Mouse (Mus musculus) intestine, embryonic 16.5 days (tissue): ENCODE data around the gene Slc27a1. TPM values are rescaled to one million over a fixed set of nuclear protein-coding genes. Genes with fewer than 3 reads are reported as not detected.

Experiments used
- ATAC-seq: fragments of 200-750 bp; cut with Nextera tagmentation; 2 replicates; pipeline ENCODE4 v1.8.0; 2017; ENCODE audit warnings: moderate TSS enrichment, moderate library complexity
- H3K27ac ChIP-seq: fragments of 300-500 bp; sonication (generic); 2 replicates; pipeline ENCODE4 v1.5.1; 2014; ENCODE audit warnings: mild to moderate bottlenecking, low read length
- H3K27me3 ChIP-seq: fragments of 300-500 bp; sonication (generic); replicated peaks from 2 replicates; pipeline ENCODE4 v1.6.1; 2014; ENCODE audit warnings: low read length, control low read depth, mixed read lengths; ENCODE audit not compliant: control insufficient read depth, insufficient read depth
- H3K36me3 ChIP-seq: fragments of 300-500 bp; sonication (generic); 2 replicates; pipeline ENCODE4 v1.6.1; 2014; ENCODE audit warnings: low read length, control low read depth; ENCODE audit not compliant: control insufficient read depth, insufficient read depth
- H3K4me1 ChIP-seq: fragments of 300-500 bp; sonication (generic); 2 replicates; pipeline ENCODE4 v1.6.1; 2014; ENCODE audit warnings: low read length, control low read depth, mixed read lengths; ENCODE audit not compliant: control insufficient read depth, insufficient read depth
- H3K4me2 ChIP-seq: fragments of 300-500 bp; sonication (generic); 2 replicates; pipeline ENCODE4 v1.6.1; 2014; ENCODE audit warnings: low read depth, low read length, control low read depth
- H3K4me3 ChIP-seq: fragments of 300-500 bp; sonication (generic); 2 replicates; pipeline ENCODE4 v1.5.1; 2014; ENCODE audit warnings: mild to moderate bottlenecking, low read length
- H3K9ac ChIP-seq: fragments of 300-500 bp; sonication (generic); 2 replicates; pipeline ENCODE4 v1.6.1; 2014; ENCODE audit warnings: low read depth, low read length
- H3K9me3 ChIP-seq: fragments of 300-500 bp; sonication (generic); 2 replicates; pipeline ENCODE4 v1.6.1; 2016; ENCODE audit warnings: low read length, control low read depth; ENCODE audit not compliant: control insufficient read depth
- WGBS: fragments of 180-500 bp; shearing (Covaris S2); extraction: QIAGEN DNeasy Blood & Tissue Kit; methylation state at CpG from one replicate; pipeline ENCODE4 v1.1.7; 2014; 5-methylcytosine and 5-hydroxymethylcytosine counted together
- polyA plus RNA-seq: library from polyadenylated mRNA; unstranded; fragments of >200 nt; fragmentation: Nextera tagmentation; extraction: Ambion mirVana; gene quantifications from 2 replicates; pipeline ENCODE4 v1.2.1, GENCODE M21; 2015

Gene Slc27a1
- polyA plus RNA-seq, 1 experiment from 2014 or later: 24.3 TPM

GRCm38 (mm10) chr8:71575020-71575419, 6.3 kb downstream of the Slc27a1 start:
- 71% methylated on average over 1 of the region's 1 CpGs for WGBS
- H3K9me3 ChIP-seq: no peaks in the 10 kb centered on the region
- no peaks in the 10 kb centered on the region; the same call in 1 of the 2 replicates for H3K27me3 ChIP-seq
- peaks cover 5% of the 10 kb centered on the region; the same call in 1 of the 2 replicates for H3K4me1 ChIP-seq
- H3K4me2 ChIP-seq: no peak overlapping the region
- H3K36me3 ChIP-seq: no peaks in the 10 kb centered on the region
- no peak overlapping the region for H3K27ac ChIP-seq
- ATAC-seq: no peak
- H3K9ac ChIP-seq: no peak overlapping the region
- no peak overlapping the region for H3K4me3 ChIP-seq

- H3K4me3 ChIP-seq: no peak overlapping the region
- 0 out of 2 replicates have a peak, but pooled peaks cover 3% of the 10 kb centered on the region for H3K36me3 ChIP-seq
- no peak for ATAC-seq
- no peak overlapping the region for H3K4me2 ChIP-seq
- WGBS: 59% methylated on average over 4 of the region's 4 CpGs
- no peak overlapping the region for H3K9ac ChIP-seq
- no peaks in the 10 kb centered on the region; the same call in 1 of the 2 replicates for H3K27me3 ChIP-seq
- H3K27ac ChIP-seq: no peak overlapping the region
- no peaks in the 10 kb centered on the region for H3K9me3 ChIP-seq
- H3K4me1 ChIP-seq: no peaks in the 10 kb centered on the region
These were observed 9.2 kb downstream of the Slc27a1 start for GRCm38 (mm10) chr8:71577856-71578387.

- Histone ChIP-seq H3K27ac (no peak overlapping the region), H3K9me3 (no peaks in the 10 kb centered on the region), H3K36me3 (0 out of 2 replicates have a peak, but pooled peaks cover 5% of the 10 kb centered on the region), H3K27me3 (no peaks in the 10 kb centered on the region; the same call in 1 of the 2 replicates), H3K4me1 (no peaks in the 10 kb centered on the region), H3K4me3 (no peak overlapping the region), H3K4me2 (no peak overlapping the region), H3K9ac (no peak overlapping the region)
- WGBS: 63% methylated on average over 1 of the region's 1 CpGs
- no peak for ATAC-seq
These were observed 10.3 kb downstream of the Slc27a1 start for GRCm38 (mm10) chr8:71579009-71579408.

GRCm38 (mm10) chr8:71579476-71579875, 10.8 kb downstream of the Slc27a1 start:
- H3K27me3 ChIP-seq: no peaks in the 10 kb centered on the region; the same call in 1 of the 2 replicates
- WGBS: 90% methylated on average over 14 of the region's 14 CpGs
- no peak for ATAC-seq
- H3K9me3 ChIP-seq: no peaks in the 10 kb centered on the region
- no peak overlapping the region for H3K4me3 ChIP-seq
- H3K4me1 ChIP-seq: no peaks in the 10 kb centered on the region
- H3K27ac ChIP-seq: no peak overlapping the region
- no peak overlapping the region for H3K4me2 ChIP-seq
- 0 out of 2 replicates have a peak, but pooled peaks cover 7% of the 10 kb centered on the region for H3K36me3 ChIP-seq
- H3K9ac ChIP-seq: no peak overlapping the region

GRCm38 (mm10) chr8:71580201-71580600, 11.5 kb downstream of the Slc27a1 start:
- H3K27me3 ChIP-seq: no peaks in the 10 kb centered on the region; the same call in 1 of the 2 replicates
- 0 out of 2 replicates have a peak, but pooled peaks cover 7% of the 10 kb centered on the region for H3K36me3 ChIP-seq
- H3K4me1 ChIP-seq: no peaks in the 10 kb centered on the region
- no peak overlapping the region for H3K9ac ChIP-seq
- 65% methylated on average over 9 of the region's 9 CpGs for WGBS
- ATAC-seq: no peak
- H3K4me2 ChIP-seq: no peak overlapping the region
- no peak overlapping the region for H3K27ac ChIP-seq
- no peaks in the 10 kb centered on the region for H3K9me3 ChIP-seq
- H3K4me3 ChIP-seq: no peak overlapping the region

- no peak overlapping the region for H3K27ac ChIP-seq
- H3K9ac ChIP-seq: no peak overlapping the region
- H3K4me1 ChIP-seq: peaks cover 6% of the 10 kb centered on the region
- no peaks in the 10 kb centered on the region for H3K27me3 ChIP-seq
- ATAC-seq: no peak
- H3K9me3 ChIP-seq: no peaks in the 10 kb centered on the region
- H3K4me2 ChIP-seq: no peak overlapping the region
- H3K36me3 ChIP-seq: peaks cover 6% of the 10 kb centered on the region; the same call in 1 of the 2 replicates
- WGBS: 80% methylated on average over 2 of the region's 2 CpGs
- H3K4me3 ChIP-seq: no peak overlapping the region
These were observed 18.2 kb downstream of the Slc27a1 start for GRCm38 (mm10) chr8:71586891-71587290.

- Histone ChIP-seq H3K27ac (no peak overlapping the region), H3K4me2 (no peak overlapping the region), H3K4me1 (peaks cover 17% of the 10 kb centered on the region), H3K4me3 (no peak overlapping the region), H3K9ac (no peak overlapping the region), H3K9me3 (no peaks in the 10 kb centered on the region), H3K27me3 (no peaks in the 10 kb centered on the region), H3K36me3 (peaks cover 6% of the 10 kb centered on the region; the same call in 1 of the 2 replicates)
- WGBS: 71% methylated on average over 3 of the region's 3 CpGs
- no peak for ATAC-seq
These were observed 20.1 kb downstream of the Slc27a1 start for GRCm38 (mm10) chr8:71588762-71589161.

GRCm38 (mm10) chr8:71591017-71591416, 22.3 kb downstream of the Slc27a1 start:
- ATAC-seq: no peak
- Histone ChIP-seq H3K4me3 (peak overlapping the region; percentile 87), H3K9ac (peak overlapping the region; percentile 97), H3K4me1 (peaks cover 24% of the 10 kb centered on the region), H3K27ac (peak overlapping the region; percentile 99), H3K27me3 (no peaks in the 10 kb centered on the region), H3K4me2 (peak overlapping the region; percentile 96), H3K9me3 (no peaks in the 10 kb centered on the region), H3K36me3 (peaks cover 3% of the 10 kb centered on the region; the same call in 1 of the 2 replicates)
- WGBS: 24% methylated on average over 5 of the region's 5 CpGs

- H3K27me3 ChIP-seq: no peaks in the 10 kb centered on the region
- H3K4me2 ChIP-seq: peak within 1 kb of the TSS; percentile 96
- peak within 1 kb of the TSS; percentile 87 for H3K4me3 ChIP-seq
- peaks cover 24% of the 10 kb centered on the region for H3K4me1 ChIP-seq
- peak within 1 kb of the TSS; percentile 97 for H3K9ac ChIP-seq
- no peaks in the 10 kb centered on the region for H3K9me3 ChIP-seq
- H3K27ac ChIP-seq: peak within 1 kb of the TSS; percentile 99
- H3K36me3 ChIP-seq: no peaks in the 10 kb centered on the region
- ATAC-seq: peak; percentile 91
- WGBS: under 1% methylated on average over 71 of the region's 71 CpGs
These were observed 23.0 kb downstream of the Slc27a1 start, which contains the start of gene Pgls for GRCm38 (mm10) chr8:71591471-71592373. Gene Pgls (plus strand): TSS chr8:71592176.
